Mouse (Mus musculus) CH12.LX (cell line): ENCODE data around the gene Hist1h3a.

ENCODE experiments used
- BHLHE40 ChIP-seq: IDR thresholded peaks from 2 replicates; pipeline ENCODE4 v1.6.1; 2011; ENCODE audit warnings: mild to moderate bottlenecking, low read depth, low read length, improper control_type of control experiment
- CTCF ChIP-seq, 2 experiments: IDR thresholded peaks in 1 of 2; conservative IDR thresholded peaks in 1 of 2; 2 replicates each; pipeline ENCODE4 v1.5.1; 2011 to 2012; ENCODE audit warnings: low read depth in 2 of 2, low read length in 2 of 2, improper control_type of control experiment in 1 of 2, inconsistent platforms in 1 of 2, mild to moderate bottlenecking in 1 of 2, moderate library complexity in 1 of 2
- MAX ChIP-seq: IDR thresholded peaks from 2 replicates; pipeline ENCODE4 v1.6.1; 2011; ENCODE audit warnings: low read length, improper control_type of control experiment
- NELFE ChIP-seq: IDR thresholded peaks from 2 replicates; pipeline ENCODE4 v1.6.1; 2011; ENCODE audit warnings: low read depth, low read length, improper control_type of control experiment
- POLR2A ChIP-seq: IDR thresholded peaks from 2 replicates; pipeline ENCODE4 v1.6.1; 2011; ENCODE audit warnings: low read depth, mild to moderate bottlenecking, improper control_type of control experiment, low read length
- USF1 ChIP-seq: IDR thresholded peaks from 2 replicates; pipeline ENCODE4 v1.6.1; 2014; ENCODE audit warnings: low read depth, mild to moderate bottlenecking, inconsistent platforms, low read length, improper control_type of control experiment
- ZC3H11A ChIP-seq: IDR thresholded peaks from 2 replicates; pipeline ENCODE4 v1.6.1; 2012; ENCODE audit warnings: low read depth, mild to moderate bottlenecking, inconsistent platforms, low read length, improper control_type of control experiment
- ZNF384 ChIP-seq: IDR thresholded peaks from 2 replicates; pipeline ENCODE4 v1.6.1; 2012; ENCODE audit warnings: low read depth, low read length, improper control_type of control experiment, inconsistent platforms

DNA sequence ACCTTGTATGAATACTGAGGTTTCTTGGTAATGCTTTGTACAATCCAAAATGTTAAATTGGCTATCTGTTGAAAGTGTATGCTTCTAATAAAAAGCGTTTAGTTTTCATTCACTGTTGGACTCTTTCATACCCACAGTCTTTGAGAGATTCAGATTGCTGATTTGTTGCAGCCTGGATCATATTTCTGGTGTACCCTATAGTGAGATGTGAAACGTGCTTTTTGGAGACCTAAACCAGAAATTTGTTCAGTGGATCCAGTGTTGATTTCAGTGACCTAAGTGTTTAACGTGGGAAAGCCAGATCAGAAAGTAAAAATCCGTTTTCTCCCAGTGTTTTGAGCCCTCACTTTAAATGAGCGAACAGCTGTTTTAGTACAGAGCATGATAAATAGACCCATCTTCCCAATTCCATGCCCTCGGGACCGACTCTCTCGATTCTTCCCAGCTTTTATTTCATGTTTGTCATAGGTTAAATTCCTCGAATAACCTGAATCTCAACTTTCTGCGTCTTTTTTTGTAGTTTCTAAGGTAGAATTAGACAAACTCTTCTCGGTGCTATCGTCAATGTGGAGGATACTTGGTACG is 21.8 kb downstream of the Hist1h3a start:
- no peak for TF ChIP-seq CTCF (conservative IDR thresholded peaks at IDR 0.05 in 1 of 2, IDR thresholded peaks at IDR 0.05 in 1 of 2; ENCODE audit: low read depth in 2 of 2, low read length in 2 of 2)
- TF ChIP-seq POLR2A = no peak; the same call in 1 of the 2 replicates
- TF ChIP-seq BHLHE40 = no peak
- no peak for TF ChIP-seq ZC3H11A
- TF ChIP-seq USF1 = no peak
- no peak for TF ChIP-seq ZNF384
- TF ChIP-seq MAX = no peak
- TF ChIP-seq NELFE = peak; percentile 11; the same call in 1 of the 2 replicates
